Mouse (Mus musculus) adipocyte (in vitro differentiated cells): ENCODE data around the gene Sumo1.
"Not testable (repeated sequence)": the region's sequence is repeated elsewhere in the genome, so short reads cannot be mapped to it uniquely, and the experiment has no call there.

Experiments
- DNase-seq: peaks from one replicate; pipeline ENCODE4 v3.0.0-alpha.2; 2016; ENCODE audit warnings: low spot score

Gene Sumo1

DNA sequence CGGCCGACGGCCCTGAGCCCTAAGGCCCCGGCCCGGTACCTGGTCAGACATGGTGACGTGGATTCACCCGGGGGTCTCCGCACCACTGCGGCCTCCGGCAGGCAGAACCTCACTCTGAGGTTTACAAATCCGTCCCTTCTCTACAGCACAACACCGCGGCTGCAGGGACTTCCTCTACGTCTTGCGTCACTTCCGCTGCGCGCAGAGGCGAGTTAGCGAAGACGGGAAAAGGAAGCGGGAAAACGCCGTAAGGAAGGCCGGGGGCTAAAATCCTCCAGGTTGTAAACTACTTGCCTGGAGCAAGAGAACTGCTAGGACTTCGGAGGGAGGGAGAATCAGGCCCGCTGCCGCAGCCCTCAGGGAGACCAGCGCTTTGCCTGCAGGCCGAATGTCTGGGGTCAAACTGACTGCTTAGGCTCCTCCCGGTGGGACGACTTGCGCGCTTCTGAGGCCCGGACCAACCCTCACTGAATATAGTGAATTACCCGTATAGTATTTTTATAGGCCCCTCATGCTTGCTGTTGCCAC lies at the start of gene Sumo1:
TSS of gene Sumo1 (minus strand) at position 194 of the 528 bp plus-strand sequence.
- peak; percentile 90 for DNase-seq

DNA sequence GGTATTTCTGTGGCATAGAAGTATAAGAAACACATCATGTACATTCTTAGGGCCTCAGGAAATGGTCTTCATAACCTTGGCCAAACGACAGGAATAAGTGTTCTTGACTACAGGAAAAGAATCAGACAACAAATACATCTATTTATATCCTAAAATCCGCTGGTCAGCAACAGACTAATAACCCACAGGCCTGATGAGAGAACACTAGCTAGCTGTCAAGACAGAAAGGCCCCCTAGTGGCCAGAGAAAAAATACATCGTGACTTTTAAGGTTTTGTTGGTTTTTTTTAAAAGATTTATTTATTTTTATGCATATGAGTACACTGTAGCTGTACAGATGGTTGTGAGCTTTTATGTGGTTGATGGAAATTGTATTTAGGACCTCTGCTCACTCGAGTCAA lies 49.3 kb upstream of the Sumo1 start:
- peak; percentile 72 for DNase-seq

DNA sequence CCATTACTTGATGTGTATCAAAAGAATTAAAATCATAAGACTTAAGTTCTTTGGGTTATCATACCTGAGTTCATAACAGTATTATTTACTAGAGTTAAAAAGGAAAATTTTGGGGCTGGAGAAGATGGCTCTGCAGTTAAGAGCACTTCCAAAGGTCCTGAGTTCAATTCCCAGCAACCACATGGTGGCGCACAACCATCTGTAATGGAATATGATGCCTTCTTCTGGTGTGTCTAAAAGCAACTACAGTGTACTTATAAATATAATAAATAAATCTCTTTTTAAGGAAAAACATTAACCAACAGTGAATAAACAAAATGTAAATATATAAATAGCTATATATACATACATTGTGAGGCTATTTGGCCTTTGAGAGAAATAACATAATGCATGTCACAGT lies 31.1 kb upstream of the Sumo1 start:
- peak; percentile 43 for DNase-seq

DNA sequence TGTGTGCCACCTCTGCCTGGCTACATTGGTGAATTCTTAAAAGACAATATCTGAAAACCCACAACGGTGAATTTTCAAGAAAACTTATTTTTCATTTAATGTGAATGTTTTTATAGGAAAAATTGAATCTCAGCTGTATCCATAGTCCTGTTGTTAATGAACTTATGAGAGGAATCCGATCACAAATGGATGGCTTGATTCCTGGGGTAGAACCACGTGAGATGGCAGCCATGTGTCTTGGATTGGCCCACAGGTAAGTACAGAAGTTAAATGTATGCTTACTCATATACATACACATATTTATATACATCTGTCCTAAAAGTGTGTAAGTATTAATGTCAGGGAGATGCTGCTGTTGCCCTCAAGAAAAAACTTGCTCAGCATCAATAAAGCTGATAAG lies 27.6 kb upstream of the Sumo1 start:
- no peak for DNase-seq

DNA sequence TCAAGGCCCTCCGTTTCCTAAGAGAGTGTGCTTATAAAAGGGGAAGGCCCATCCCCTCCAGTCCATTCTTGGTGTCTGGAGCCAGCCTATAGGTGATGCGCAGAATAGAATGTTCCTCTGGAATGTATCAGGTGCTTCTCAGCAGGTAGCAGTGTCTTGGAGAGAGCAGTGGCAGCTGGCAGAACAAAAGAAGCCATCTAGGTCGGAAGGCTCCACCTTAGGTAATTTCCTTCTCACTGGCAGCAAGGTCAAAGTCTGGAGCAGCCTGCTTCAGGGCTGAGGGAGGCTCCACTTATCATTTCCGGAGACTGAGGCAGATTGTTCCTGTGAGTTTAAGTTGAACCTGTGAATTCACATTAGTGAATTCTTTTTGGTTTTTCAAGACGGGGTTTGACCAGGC lies 27.1 kb upstream of the Sumo1 start:
- DNase-seq, result no peak

DNA sequence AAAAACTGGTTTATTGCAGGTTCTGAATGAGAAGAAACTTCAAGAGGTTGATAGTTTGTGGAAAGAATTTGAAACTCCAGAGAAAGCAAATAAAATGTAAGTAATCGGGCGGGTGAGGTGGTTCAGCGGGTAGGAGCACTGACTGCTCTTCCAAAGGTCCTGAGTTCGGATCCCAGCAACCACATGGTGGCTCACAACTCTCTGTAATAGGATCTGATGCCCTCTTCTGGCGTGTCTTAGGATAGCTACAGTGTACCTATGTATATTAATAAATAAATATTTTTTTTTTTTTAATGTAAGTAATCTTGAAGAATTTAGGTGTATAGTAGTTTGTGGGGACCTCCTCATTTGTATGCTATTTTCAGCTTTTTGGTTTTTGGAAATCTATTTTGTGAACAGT lies 19.8 kb upstream of the Sumo1 start:
- no peak for DNase-seq

DNA sequence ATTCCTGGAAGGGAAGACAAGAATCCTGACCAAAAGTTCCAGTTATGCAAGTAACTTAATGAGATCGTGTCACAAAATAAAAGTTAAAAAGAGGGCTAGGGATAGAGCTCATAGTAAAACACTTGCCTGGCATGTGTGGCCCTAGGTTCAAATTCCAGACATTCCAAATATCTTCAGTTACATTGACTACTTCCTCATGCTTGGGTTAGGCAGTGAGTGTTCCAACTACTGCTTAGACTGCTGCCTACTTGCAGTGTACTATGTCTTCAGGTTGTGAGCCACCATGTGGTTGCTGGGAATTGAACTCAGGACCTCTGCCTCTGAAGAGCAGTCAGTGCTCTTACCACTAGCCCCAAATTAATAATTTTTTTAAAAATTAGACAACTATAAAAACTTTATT lies 16.9 kb upstream of the Sumo1 start:
- DNase-seq, result peak; percentile 11

DNA sequence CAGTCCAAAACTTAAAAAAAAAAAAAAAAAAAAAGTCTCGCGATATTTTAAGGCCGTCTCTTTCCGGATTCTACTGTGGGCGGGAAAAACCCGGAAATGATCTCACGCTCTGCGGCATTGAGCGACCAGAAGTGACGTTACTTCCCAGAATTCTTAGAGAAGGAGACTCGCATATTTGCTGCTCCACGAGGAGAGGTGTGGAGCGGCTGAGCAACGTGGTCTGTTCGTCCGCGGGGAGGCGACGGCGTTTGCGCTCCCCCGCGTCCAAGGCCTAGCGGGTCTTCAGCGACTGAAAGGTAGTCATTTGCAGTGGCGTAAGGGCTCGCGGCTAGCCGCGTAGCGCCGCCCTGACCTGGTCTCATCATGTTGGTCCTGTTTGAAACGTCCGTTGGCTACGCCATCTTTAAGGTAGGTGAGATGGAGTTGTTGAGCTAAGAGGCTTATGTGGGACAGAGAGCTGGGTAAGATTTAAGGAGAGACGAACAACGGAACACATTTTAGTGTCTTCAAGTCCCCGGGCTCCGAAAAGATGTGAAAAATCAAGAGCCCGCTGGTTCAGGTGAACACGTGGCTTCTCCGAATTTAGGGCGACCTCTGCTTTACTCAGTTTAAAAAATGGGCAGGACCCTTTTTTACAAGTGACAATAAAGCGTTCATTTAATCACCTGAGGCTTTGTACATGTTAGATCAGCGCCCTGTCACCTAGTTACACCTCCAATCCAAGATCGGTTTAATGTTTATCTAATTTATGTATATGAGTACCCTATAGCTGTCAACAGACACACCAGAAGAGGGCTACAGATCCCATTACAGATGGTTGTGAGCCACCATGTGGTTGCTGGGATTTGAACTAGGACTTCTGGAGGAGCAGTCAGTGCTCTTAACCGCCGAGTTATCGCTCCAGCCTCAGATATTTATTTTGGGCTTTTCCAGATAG lies 14.5 kb upstream of the Sumo1 start, which contains the start of gene Nop58:
TSS of gene Nop58 (plus strand) at position 153 of the 937 bp plus-strand sequence.
- DNase-seq, result peak; percentile 98

DNA sequence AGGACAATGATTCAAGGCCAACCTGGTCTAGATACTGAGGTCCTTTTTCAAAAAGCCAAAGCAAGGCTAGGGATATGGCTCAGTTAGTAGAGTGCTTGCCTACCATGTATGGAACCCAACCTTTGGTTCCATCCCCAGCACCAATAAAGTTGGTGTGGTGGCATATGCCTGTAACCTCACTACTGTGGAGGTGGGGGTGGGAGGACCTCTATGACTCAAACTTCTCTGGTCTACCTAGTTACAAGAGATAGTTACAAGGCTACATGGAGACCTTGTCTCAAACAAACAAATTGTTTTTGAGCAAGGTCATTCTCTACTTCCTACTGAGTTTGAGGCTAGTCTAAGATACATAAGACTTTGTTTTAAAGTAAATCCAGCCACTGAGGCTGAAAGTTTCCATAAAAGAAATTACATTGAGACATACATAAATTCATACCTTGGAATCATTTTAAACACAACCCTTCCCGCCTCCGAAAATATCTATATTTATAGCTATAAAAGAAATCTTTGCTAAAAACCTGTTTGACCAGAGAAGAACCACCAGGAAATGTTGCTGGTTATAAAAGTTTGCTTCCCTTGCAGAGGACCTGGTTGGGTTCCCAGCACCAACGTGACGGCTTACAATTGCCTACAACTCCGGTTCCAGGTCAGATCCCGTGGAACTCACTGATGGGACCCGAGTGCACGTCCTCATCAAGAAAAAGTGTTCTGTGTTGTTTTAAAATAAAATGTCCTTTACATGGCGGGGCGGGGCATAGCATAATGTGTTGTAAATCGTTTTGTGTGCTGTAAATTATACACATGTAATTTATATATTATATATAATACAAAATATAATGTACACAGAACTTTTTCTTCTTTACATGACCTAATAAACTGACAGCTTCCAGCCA lies 13.5 kb upstream of the Sumo1 start:
- DNase-seq, result no peak

DNA sequence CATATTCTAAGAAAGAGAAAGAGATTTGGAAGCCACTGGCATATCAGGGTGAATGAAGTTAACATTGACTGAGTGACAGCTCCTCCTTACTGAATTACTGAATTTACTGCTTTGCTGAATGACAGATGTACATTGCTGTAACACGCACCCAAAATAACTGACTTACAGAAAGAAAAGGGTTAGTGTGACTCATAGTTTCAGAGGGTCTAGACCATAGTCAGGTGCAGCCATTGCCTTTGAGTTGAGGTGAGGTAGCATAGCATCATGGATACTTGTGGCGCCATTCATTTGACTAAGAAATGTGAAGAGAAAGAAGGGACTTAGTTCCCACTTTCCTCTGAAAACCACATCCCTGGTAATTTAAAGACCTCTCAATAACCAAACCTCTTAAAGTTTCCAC lies 3.0 kb upstream of the Sumo1 start:
- DNase-seq, result no peak

DNA sequence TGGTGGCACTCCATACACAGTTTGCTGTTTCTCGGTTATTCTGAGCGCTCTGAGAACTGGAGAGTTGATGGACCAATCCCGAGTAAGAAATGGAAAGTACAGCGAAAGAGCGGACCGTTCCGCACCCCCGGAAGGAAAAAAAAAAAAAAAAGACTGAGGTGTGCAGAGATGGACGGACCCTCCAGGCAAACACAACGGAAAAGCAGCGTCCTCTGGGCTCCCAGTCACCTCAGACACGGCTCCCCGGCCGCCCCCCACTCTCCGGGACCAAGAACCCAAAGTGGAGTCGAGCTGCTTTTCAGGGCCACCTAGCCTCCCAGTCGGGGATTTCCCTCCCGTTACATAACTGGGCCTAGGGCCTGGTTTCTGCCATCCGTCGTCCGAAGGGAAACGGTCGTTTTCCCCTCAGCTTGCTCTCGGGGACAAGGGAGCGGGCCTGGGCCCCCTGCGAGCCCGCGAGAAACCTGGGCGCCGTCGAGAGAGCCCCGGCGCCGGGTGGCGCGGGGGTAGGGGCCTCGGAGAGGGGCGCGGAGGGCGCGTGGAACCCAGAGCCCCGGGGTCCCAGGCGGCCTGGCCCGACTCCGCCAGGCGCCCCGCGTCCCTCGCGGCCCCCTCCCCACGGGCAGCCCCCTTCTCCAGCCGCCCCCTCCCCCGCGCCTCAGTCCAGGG lies 538 bp downstream of the Sumo1 start:
- DNase-seq, result peak; percentile 61

DNA sequence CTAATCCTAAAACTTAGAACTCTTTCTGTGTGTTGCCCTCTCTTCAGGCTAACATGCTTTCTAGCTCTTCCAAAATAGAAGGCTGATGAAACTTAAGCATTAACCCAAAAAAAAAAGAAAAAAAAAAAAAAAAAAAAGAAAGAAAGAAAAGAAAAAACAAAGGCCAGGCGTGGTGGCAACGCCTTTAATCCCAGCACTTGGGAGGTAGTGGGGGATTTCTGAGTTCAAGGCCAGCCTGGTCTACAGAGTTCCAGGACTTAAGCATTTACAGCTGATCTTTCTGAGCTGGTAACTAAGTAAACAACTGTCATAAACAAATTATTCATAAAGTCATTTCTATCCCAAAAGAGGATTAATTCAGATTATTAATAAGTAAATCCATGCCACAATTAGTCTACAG lies 1.8 kb downstream of the Sumo1 start:
- DNase-seq, result no peak

DNA sequence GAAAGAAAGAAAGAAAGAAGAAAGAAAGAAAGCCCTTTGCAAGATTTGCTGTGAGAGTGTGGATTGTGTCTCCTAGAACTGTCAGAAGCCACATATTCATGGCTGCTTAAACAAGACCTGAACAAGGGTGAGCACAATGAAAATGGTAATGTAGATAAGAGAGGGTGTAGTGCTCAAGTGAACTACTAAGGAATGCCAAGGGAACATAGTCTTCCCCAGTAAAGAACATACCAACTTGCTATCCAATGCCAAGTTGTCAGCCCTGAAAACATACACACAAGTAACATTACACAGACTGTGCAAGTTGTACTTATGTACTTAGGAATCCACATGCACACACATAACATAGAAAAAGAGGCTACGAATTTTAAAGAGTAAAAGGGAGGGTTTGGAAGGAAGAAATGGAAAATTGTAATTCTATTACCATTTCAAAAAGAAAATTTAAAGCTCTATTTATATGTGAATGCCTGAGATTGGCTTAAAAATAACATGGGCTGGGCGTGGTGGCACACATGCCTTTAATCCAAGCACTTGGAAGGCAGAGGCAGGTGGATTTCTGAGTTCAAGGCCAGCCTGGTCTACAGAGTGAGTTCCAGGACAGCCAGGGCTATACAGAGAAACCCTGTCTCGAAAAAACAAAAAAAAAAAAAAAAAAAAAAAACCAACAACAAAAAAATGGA lies 7.0 kb downstream of the Sumo1 start:
- DNase-seq, result no peak

DNA sequence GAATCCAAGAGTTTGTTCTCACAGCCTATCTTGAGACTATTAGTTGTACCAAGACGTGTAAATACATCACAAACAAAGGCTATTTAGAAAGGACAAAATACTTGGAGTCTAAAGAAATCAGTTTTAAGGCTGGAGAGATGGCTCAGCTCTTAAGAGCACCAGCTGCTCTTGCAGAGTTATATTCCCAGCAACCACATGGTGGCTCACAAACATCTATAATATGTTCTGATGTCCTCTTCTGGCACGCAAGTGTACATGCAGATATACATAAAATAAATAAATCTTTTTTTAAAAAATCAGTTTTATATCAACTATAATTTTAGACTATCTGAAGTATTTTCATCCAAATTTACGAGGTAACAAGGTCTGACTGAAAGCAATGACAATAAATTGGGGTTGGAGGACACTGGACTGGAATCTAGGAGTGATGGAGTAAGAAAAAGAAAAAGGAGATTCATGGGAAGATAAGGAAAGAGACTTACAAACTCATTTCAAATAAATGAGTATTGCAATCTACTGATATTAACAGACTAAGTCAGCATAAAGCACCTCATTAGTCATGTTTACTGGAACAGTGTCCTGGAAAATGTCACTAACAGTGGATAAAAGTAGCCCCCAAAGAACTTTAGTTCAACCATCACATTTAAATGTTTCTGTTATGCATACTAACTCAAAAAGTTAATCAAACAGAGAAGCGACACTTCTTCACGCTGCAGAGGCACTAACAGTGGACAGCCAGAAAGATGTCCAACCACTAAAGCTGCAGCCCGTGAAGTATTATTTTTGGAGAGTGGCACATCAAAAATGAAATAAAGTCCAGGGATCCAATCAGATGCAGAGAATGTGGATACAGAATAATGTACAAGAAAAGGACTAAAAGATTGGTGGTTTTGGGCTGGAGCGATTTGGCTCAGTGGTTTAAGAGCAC lies 14.1 kb downstream of the Sumo1 start:
- no peak for DNase-seq

DNA sequence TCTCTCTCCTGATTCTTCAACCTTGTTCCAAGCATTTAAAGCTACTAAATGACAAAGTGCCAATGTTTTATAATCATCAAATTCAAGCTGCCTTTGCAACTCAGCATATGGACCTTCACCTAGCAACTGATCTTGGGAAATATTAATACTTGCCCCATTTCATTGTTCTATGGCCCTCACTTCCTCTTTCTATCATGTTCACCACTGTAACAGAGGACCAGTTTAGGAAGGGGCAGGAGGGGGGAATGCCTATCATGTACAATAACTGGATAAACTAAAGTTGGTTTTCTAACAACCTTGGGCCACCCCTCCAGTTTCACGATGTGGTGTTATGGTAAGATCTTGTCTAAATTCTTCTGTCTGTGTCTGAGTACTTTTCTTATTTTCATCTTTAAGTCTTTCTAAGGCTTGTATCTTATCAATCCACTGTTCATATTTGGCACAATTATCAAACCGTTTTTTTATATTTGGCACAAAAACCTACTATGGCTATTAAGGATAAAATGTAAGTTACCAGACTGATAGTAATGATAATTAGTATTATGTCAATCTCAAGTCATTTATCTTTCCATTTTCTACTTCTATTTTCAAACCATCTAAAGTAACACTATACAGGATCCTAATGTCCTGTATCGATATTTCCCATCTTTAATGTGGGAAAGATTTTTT lies 17.3 kb downstream of the Sumo1 start:
- DNase-seq, result no peak

DNA sequence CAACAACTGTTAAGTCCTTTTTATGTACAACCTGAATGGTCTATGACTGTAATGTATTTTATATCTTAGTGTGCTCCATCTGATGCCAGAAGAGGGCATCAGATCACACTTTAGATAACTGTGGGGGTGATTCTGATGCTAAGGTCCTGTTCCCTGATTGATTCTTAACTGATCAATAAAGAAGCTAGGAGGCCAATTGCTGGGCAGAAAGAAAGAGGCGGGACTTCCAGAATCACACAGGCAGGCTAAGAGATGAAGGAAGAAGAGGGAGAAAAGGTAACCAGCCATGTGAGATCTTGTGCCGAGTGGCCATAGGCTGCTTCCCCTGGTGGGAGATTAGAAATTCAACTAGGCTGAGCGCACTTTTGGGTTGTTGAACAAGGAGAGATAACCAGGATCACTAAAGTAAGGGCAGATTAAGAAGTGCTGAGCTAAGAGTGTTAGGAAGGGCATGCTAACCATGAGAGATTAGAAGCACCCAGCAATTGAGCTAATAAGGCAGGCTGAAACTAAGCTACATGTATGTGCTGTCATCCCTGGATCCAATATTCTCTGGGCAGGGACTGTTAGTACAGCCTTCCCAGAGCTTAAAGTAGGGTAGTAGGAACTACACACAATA lies 19.3 kb downstream of the Sumo1 start:
- DNase-seq, result no peak

DNA sequence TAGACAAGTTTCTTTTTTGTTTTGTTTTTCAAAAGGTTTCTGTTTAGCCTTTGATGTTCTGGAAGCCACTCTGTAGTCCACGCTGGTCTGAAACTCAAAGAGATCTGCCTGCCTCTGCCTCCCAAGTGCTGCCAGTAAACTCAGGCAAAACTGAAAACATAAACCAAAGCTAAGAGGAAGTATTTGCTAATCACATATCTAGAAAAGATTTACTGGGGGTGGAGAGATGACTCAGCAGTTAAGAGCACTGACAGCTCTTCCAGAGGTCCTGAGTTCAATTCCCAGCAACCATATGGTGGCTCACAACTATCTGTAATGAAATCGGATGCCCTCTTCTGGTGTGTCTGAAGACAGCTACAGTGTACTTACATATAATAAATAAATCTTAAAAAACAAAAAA lies 24.1 kb downstream of the Sumo1 start:
- not testable (repeated sequence) for DNase-seq

DNA sequence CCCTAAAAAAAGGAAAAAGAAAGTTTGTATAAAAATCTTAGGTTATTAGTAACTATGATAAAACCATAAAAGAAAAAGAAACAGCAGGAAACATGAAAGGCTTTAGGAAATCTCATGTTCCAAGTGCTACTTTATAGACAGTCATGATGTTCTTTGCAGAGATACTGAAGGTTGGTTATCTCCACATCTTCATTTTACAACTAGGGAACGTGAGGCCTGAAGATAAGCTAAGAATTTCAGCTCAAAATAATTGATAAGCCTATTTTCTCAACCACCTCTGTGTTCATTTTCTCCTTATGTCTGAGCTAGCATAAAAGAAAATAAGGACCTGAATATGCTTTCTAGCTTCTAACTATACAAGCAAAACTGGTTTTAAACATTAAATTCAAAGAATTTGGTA lies 28.1 kb downstream of the Sumo1 start:
- DNase-seq, result no peak

DNA sequence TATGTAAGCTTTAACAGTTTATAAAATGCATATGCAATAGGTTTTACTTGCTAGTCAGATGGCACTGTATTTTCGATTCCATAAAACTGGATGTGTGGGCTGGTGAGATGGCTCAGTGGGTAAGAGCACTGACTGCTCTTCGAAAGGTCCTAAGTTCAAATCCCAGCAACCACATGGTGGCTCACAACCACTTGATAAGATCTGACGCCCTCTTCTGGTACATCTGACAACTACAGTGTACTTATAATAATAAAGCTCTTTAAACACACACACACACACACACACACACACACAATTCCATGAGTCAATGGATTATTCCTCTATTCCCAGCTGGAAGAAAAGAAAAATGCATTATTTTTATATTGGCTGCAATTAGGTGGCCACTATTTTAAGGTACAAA lies 32.3 kb downstream of the Sumo1 start:
- no peak for DNase-seq
